Mouse (Mus musculus): ENCODE measurements around the gene Pmfbp1. TPM values are rescaled to one million over a fixed set of nuclear protein-coding genes. Genes with fewer than 3 reads are reported as not detected.

Gene Pmfbp1
- not detected in 2 replicates for polyA plus RNA-seq (2012; rRNA removed)

DNA sequence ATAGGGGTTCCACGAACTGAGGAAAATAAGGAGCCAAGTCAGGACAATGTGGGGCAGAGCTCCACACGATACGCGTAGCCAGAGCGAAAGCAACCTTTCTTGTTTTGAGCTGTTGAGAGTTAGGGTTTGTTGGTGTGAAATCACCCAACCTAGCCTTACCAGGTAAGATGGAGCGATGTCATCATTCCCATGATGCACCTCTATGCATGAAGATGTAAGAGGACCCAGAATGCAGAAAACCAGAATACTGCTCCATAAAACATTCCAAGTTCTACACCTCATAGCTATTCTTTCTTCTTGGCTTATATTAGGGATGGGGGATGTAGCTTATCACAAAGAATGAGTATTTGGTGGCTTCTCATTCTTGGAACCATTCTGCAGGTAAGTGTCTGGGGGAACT lies at the start of gene Pmfbp1:
Pmfbp1 (plus strand) TSS at position 301 of the 400 bp plus-strand sequence.

DNA sequence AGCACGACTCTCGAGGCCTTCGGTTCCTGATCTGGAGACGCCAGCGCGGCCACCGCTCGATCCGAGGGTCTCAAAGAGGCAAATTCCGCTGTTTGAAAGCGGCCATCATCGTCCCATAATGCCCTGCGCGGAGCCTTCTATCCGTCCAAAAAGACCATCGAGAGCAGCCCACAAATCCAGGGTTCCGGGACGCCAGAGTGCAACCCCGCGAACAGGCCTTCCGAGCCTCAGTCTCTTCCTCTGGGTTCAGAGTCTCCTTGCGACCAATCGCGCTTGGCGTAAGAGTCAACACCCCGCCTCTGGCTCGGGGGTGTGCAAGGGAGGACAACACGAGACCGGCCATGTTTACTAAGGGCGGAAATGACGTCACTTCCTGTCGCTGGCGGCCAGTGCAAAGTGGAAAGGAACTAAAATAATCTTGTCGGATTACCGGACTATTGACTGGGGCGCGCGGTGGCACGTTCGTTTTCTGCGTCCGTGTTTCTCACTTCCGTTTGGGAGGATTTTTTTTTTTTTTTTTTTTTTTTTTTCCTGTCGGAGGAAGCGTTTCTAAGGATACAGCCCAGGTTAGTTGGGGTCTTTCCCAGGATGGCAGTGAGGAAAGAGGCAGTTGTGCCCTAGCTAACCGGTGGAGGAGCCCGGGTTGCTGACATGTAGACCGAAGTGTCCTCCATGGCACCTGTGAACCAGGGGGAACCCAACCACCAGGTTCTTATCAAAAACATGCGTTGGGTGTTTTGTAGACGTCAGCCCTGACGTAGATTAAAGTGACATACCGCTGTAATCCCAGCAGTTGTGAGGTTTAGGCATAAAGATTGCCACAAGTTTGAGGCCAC lies 71.9 kb downstream of the Pmfbp1 start, which contains the start of the genes Dhx38 and Txnl4b:
Dhx38 (minus strand) TSS at position 364 of the 836 bp plus-strand sequence.
Txnl4b (plus strand) TSS at position 395 of the 836 bp plus-strand sequence.

DNA sequence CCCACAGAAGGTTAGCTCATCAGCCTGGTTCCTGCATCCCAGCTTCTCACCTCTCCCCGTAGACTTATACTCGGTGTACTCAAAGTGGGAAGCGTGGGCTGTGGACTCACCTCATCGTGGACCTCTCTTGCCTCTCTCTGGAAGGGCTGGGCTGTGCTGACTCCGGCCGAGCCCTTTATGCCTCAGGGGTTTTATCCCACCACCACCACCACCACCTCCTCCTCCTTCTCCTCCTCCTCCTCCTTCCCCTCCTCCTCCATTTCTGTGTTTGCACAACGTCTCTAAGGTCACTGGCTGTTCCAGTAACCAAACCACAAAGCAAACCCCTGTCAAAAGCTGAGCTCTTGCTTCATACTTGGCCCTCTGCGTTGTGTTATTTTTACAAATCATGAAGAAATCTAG lies 85.1 kb downstream of the Pmfbp1 start, which contains the start of gene Hp:
Hp (minus strand) TSS at position 273 of the 402 bp plus-strand sequence.

Other genes starting within 250 kb of the Pmfbp1 start
- gene Dhx38, start 71.8 kb downstream of the Pmfbp1 start, polyA plus RNA-seq (2012; rRNA removed), result 16.8 and 18.2 TPM in 2 replicates
- gene Txnl4b, start 71.9 kb downstream of the Pmfbp1 start, polyA plus RNA-seq (2012; rRNA removed), result 2.2 and 3.0 TPM in 2 replicates
- 5.5 and 15.0 TPM in 2 replicates for gene Hp, start 85.1 kb downstream of the Pmfbp1 start, polyA plus RNA-seq (2012; rRNA removed)
- gene Dhodh, start 114.6 kb downstream of the Pmfbp1 start, polyA plus RNA-seq (2012; rRNA removed), result 16.3 and 18.8 TPM in 2 replicates
- 0.02 and 0.03 TPM in 2 replicates for gene Pkd1l3, start 120.5 kb downstream of the Pmfbp1 start, polyA plus RNA-seq (2012; rRNA removed)
- 38.7 and 43.8 TPM in 2 replicates for gene Ist1, start 199.2 kb downstream of the Pmfbp1 start, polyA plus RNA-seq (2012; rRNA removed)
- gene Zfp821, start 211.5 kb downstream of the Pmfbp1 start, polyA plus RNA-seq (2012; rRNA removed), result 9.8 and 9.9 TPM in 2 replicates
- gene Atxn1l, start 243.7 kb downstream of the Pmfbp1 start, polyA plus RNA-seq (2012; rRNA removed), result 15.9 and 17.3 TPM in 2 replicates